Mouse (Mus musculus): ENCODE results near the gene Med14. TPM values are rescaled to one million over a fixed set of nuclear protein-coding genes. Genes with fewer than 3 reads are reported as not detected.

Med14 gene
- polyA plus RNA-seq, 1 experiment from 2014 or later, result 10.8 TPM

- Histone ChIP-seq H3K9me3 (replicated peaks; ENCODE audit: control insufficient read depth, low read length) (no peaks in the 10 kb centered on the region), H3K36me3 (ENCODE audit: control insufficient read depth, insufficient read depth, low read length) (no peaks in the 10 kb centered on the region), H3K4me3 (replicated peaks; ENCODE audit: low read length) (peak overlapping the region; percentile 64; the same call in 1 of the 2 replicates), H3K27ac (ENCODE audit: low read length) (peak overlapping the region; percentile 96; the same call in 1 of the 2 replicates), H3K4me1 (ENCODE audit: control insufficient read depth, insufficient read depth, low read length) (0 out of 2 replicates have a peak, but pooled peaks cover 3% of the 10 kb centered on the region), H3K9ac (ENCODE audit: low read length) (peak overlapping the region; percentile 83), H3K27me3 (ENCODE audit: control insufficient read depth, insufficient read depth, low read length) (peaks cover 18% of the 10 kb centered on the region; the same call in 1 of the 2 replicates), H3K4me2 (ENCODE audit: low read depth, low read length) (peak overlapping the region; percentile 58)
- ATAC-seq (ENCODE audit: insufficient read depth, low FRiP score), result no peak
- WGBS, result 60% methylated on average over 3 of the region's 3 CpGs
These were observed 1.4 kb upstream of the Med14 start for GRCm38 (mm10) chrX:12763127-12763834.

GRCm38 (mm10) chrX:12762334-12763126 lies 657 bp upstream of the Med14 start:
- H3K27me3 ChIP-seq (ENCODE audit: control insufficient read depth, insufficient read depth, low read length), result peaks cover 18% of the 10 kb centered on the region; the same call in 1 of the 2 replicates
- H3K4me2 ChIP-seq (ENCODE audit: low read depth, low read length), result peak overlapping the region; percentile 58
- peak overlapping the region; percentile 83 for H3K9ac ChIP-seq (ENCODE audit: low read length)
- no peaks in the 10 kb centered on the region for H3K9me3 ChIP-seq (replicated peaks; ENCODE audit: control insufficient read depth, low read length)
- H3K27ac ChIP-seq (ENCODE audit: low read length), result peak overlapping the region; percentile 96
- WGBS, result 13% methylated on average over 32 of the region's 32 CpGs
- peak overlapping the region; percentile 64 for H3K4me3 ChIP-seq (replicated peaks; ENCODE audit: low read length)
- 0 out of 2 replicates have a peak, but pooled peaks cover 3% of the 10 kb centered on the region for H3K4me1 ChIP-seq (ENCODE audit: control insufficient read depth, insufficient read depth, low read length)
- no peak for ATAC-seq (ENCODE audit: insufficient read depth, low FRiP score)
- no peaks in the 10 kb centered on the region for H3K36me3 ChIP-seq (ENCODE audit: control insufficient read depth, insufficient read depth, low read length)

GRCm38 (mm10) chrX:12761259-12761625 lies 631 bp downstream of the Med14 start:
- 12% methylated on average over 19 of the region's 25 CpGs for WGBS
- Histone ChIP-seq H3K4me2 (ENCODE audit: low read depth, low read length) (peak overlapping the region; percentile 58), H3K27ac (ENCODE audit: low read length) (peak overlapping the region; percentile 96), H3K9ac (ENCODE audit: low read length) (peak overlapping the region; percentile 83), H3K36me3 (ENCODE audit: control insufficient read depth, insufficient read depth, low read length) (no peaks in the 10 kb centered on the region), H3K4me3 (replicated peaks; ENCODE audit: low read length) (peak overlapping the region; percentile 64), H3K4me1 (ENCODE audit: control insufficient read depth, insufficient read depth, low read length) (0 out of 2 replicates have a peak, but pooled peaks cover 6% of the 10 kb centered on the region), H3K9me3 (replicated peaks; ENCODE audit: control insufficient read depth, low read length) (no peaks in the 10 kb centered on the region), H3K27me3 (ENCODE audit: control insufficient read depth, insufficient read depth, low read length) (peaks cover 18% of the 10 kb centered on the region; the same call in 1 of the 2 replicates)
- 0 out of 2 replicates have a peak, but pooled peaks have one; percentile 2 for ATAC-seq (ENCODE audit: insufficient read depth, low FRiP score)

DNA sequence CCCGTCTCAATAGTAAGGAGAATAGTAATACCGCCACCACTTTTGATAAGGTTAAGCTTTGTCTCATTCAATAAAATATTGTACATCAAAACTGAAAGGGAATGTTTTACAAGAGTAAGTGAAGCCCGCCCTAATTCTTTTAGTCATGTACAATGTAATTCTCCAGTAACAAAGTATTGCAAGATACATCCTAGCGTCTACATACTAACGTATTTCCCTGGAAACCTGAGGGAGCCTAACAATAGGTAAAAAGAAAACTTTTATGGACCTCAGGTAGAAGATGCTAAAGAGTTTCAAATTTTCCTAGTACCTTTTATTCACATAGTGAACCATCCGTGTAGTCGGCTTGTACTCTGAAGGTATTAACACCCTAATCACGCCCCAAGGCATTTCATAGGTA lies 1.4 kb downstream of the Med14 start:
- peak overlapping the region; percentile 58 for H3K4me2 ChIP-seq (ENCODE audit: low read depth, low read length)
- H3K27ac ChIP-seq (ENCODE audit: low read length), result peak overlapping the region; percentile 18; the same call in 1 of the 2 replicates
- ATAC-seq (ENCODE audit: insufficient read depth, low FRiP score), result no peak
- WGBS, result 17% methylated on average over 8 of the region's 8 CpGs
- 0 out of 2 replicates have a peak, but pooled peaks cover 6% of the 10 kb centered on the region for H3K4me1 ChIP-seq (ENCODE audit: control insufficient read depth, insufficient read depth, low read length)
- H3K27me3 ChIP-seq (ENCODE audit: control insufficient read depth, insufficient read depth, low read length), result peaks cover 18% of the 10 kb centered on the region; the same call in 1 of the 2 replicates
- H3K9me3 ChIP-seq (replicated peaks; ENCODE audit: control insufficient read depth, low read length), result no peaks in the 10 kb centered on the region
- H3K36me3 ChIP-seq (ENCODE audit: control insufficient read depth, insufficient read depth, low read length), result no peaks in the 10 kb centered on the region
- H3K4me3 ChIP-seq (replicated peaks; ENCODE audit: low read length), result peak overlapping the region; percentile 64
- peak overlapping the region; percentile 57; the same call in 1 of the 2 replicates for H3K9ac ChIP-seq (ENCODE audit: low read length)

GRCm38 (mm10) chrX:12759625-12760024 lies 2.2 kb downstream of the Med14 start:
- H3K27me3 ChIP-seq (ENCODE audit: control insufficient read depth, insufficient read depth, low read length), result peaks cover 18% of the 10 kb centered on the region; the same call in 1 of the 2 replicates
- WGBS, result 45% methylated on average over 5 of the region's 5 CpGs

DNA sequence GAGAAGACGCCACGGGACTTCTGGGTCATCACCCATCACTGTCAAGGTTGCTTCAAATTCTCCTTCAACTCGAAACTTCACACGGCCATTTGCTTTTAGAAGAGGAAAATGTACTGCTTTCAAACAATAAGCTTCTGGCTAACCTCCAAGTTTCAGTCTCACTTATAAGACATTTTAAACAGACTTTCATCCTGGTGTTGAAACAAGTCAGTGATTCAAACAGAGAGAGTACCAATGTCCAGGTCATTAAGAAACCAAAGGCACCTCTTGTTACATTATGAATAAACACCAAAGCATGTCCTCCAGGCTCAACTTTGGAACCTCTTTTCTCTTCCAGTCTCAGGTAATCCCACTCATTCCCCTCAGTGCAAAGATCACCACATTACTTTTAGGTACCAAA lies 14.0 kb downstream of the Med14 start:
- Histone ChIP-seq H3K4me2 (ENCODE audit: low read depth, low read length) (no peak overlapping the region), H3K4me1 (ENCODE audit: control insufficient read depth, insufficient read depth, low read length) (no peaks in the 10 kb centered on the region), H3K9me3 (replicated peaks; ENCODE audit: control insufficient read depth, low read length) (no peaks in the 10 kb centered on the region), H3K27ac (ENCODE audit: low read length) (no peak overlapping the region), H3K36me3 (ENCODE audit: control insufficient read depth, insufficient read depth, low read length) (no peaks in the 10 kb centered on the region), H3K4me3 (replicated peaks; ENCODE audit: low read length) (no peak overlapping the region), H3K27me3 (ENCODE audit: control insufficient read depth, insufficient read depth, low read length) (no peaks in the 10 kb centered on the region), H3K9ac (ENCODE audit: low read length) (no peak overlapping the region)
- no peak for ATAC-seq (ENCODE audit: insufficient read depth, low FRiP score)
- WGBS, result 65% methylated on average over 4 of the region's 4 CpGs

More at GRCm38 (mm10) chrX:12759625-12760024, 2.2 kb downstream of the Med14 start:
- peak overlapping the region; percentile 21 for H3K4me3 ChIP-seq (replicated peaks; ENCODE audit: low read length)
- no peak overlapping the region for H3K27ac ChIP-seq (ENCODE audit: low read length)
- 0 out of 2 replicates have a peak, but pooled peaks cover 6% of the 10 kb centered on the region for H3K4me1 ChIP-seq (ENCODE audit: control insufficient read depth, insufficient read depth, low read length)
- H3K9me3 ChIP-seq (replicated peaks; ENCODE audit: control insufficient read depth, low read length), result no peaks in the 10 kb centered on the region
- no peak for ATAC-seq (ENCODE audit: insufficient read depth, low FRiP score)
- H3K4me2 ChIP-seq (ENCODE audit: low read depth, low read length), result peak overlapping the region; percentile 58
- H3K9ac ChIP-seq (ENCODE audit: low read length), result peak overlapping the region; percentile 26; the same call in 1 of the 2 replicates
- no peaks in the 10 kb centered on the region for H3K36me3 ChIP-seq (ENCODE audit: control insufficient read depth, insufficient read depth, low read length)

DNA sequence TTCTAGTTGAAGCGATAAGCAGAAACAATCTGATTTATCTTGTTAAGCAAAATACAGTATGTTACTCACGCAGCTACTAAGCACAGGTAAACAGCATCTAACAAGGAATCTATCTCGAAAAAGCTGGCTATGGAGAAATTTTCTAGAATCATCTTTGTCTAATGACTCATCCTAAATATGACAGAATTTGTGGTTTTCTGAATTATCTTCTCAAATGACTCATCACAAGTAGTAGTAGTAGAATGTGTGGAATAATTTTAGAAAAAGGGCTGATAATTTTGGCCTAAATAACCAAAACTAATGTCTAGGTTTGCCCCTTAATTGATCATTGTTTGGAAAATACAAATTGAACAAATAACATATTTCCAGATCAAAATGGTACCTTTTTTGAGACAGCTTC lies 15.1 kb downstream of the Med14 start:
- H3K4me2 ChIP-seq (ENCODE audit: low read depth, low read length), result no peak overlapping the region
- WGBS, result 93% methylated on average over 3 of the region's 3 CpGs
- ATAC-seq (ENCODE audit: insufficient read depth, low FRiP score), result no peak

DNA sequence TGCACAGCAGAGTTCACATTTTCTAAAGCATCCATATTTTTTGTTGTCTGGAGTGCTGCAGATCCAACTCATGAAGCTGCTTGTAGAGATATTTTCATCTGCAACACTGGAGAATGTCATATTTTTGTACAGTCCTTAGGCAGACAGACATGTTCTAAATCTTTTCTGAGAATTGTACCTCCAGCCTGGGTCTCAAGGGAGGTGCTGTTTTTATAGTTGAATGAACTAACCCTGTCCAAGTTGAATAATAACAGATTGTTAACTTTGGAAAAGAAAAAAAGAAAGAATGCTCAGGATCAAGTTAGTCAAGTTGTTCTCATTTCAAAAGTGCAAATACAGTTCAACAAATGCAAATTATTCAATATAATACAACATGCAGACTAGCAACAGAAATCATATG lies 21.5 kb downstream of the Med14 start:
- H3K9me3 ChIP-seq (replicated peaks; ENCODE audit: control insufficient read depth, low read length), result no peaks in the 10 kb centered on the region
- H3K4me1 ChIP-seq (ENCODE audit: control insufficient read depth, insufficient read depth, low read length), result no peaks in the 10 kb centered on the region
- H3K9ac ChIP-seq (ENCODE audit: low read length), result no peak overlapping the region
- H3K4me3 ChIP-seq (replicated peaks; ENCODE audit: low read length), result no peak overlapping the region
- H3K27me3 ChIP-seq (ENCODE audit: control insufficient read depth, insufficient read depth, low read length), result no peaks in the 10 kb centered on the region
- no peak for ATAC-seq (ENCODE audit: insufficient read depth, low FRiP score)
- no peak overlapping the region for H3K4me2 ChIP-seq (ENCODE audit: low read depth, low read length)
- no peak overlapping the region for H3K27ac ChIP-seq (ENCODE audit: low read length)
- H3K36me3 ChIP-seq (ENCODE audit: control insufficient read depth, insufficient read depth, low read length), result no peaks in the 10 kb centered on the region

More for the DNA sequence above, 15.1 kb downstream of the Med14 start:
- Histone ChIP-seq H3K4me1 (ENCODE audit: control insufficient read depth, insufficient read depth, low read length) (no peaks in the 10 kb centered on the region), H3K27ac (ENCODE audit: low read length) (no peak overlapping the region), H3K36me3 (ENCODE audit: control insufficient read depth, insufficient read depth, low read length) (no peaks in the 10 kb centered on the region), H3K27me3 (ENCODE audit: control insufficient read depth, insufficient read depth, low read length) (no peaks in the 10 kb centered on the region), H3K4me3 (replicated peaks; ENCODE audit: low read length) (no peak overlapping the region), H3K9me3 (replicated peaks; ENCODE audit: control insufficient read depth, low read length) (no peaks in the 10 kb centered on the region), H3K9ac (ENCODE audit: low read length) (no peak overlapping the region)

DNA sequence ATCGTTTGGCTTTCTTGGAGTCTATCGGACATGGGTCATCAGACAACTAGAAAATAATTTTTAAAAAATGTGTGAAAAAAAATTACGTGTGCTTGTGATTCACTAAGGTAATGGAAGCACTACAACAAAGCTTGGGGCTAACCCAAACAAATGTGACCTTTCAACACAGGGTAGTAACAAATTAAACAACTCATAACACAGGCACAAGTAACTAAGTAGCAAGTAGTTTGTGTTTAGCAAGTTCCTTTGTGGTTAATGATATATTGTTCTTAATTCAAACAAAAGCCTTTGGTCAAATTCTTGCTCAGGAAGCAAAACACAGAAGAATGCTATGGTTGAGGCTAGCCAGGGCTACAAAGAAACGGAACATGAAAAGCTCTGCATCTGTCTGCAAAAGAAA lies 45.8 kb downstream of the Med14 start:
- H3K27ac ChIP-seq (ENCODE audit: low read length), result no peak overlapping the region
- no peaks in the 10 kb centered on the region for H3K9me3 ChIP-seq (replicated peaks; ENCODE audit: control insufficient read depth, low read length)
- no peak overlapping the region for H3K4me2 ChIP-seq (ENCODE audit: low read depth, low read length)
- no peaks in the 10 kb centered on the region for H3K36me3 ChIP-seq (ENCODE audit: control insufficient read depth, insufficient read depth, low read length)
- 85% methylated on average over 4 of the region's 4 CpGs for WGBS
- H3K27me3 ChIP-seq (ENCODE audit: control insufficient read depth, insufficient read depth, low read length), result no peaks in the 10 kb centered on the region; the same call in 1 of the 2 replicates
- ATAC-seq (ENCODE audit: insufficient read depth, low FRiP score), result no peak
- H3K4me3 ChIP-seq (replicated peaks; ENCODE audit: low read length), result no peak overlapping the region
- no peaks in the 10 kb centered on the region for H3K4me1 ChIP-seq (ENCODE audit: control insufficient read depth, insufficient read depth, low read length)
- H3K9ac ChIP-seq (ENCODE audit: low read length), result no peak overlapping the region
